ENCODE assay signal across 8 mouse cellular contexts in genomic region chr11:61409051-61409450, GRCm38 (mm10). TPM values are rescaled to one million over a fixed set of nuclear protein-coding genes. Genes with fewer than 3 reads are reported as not detected.
A peak's percentile ranks its signal among the peaks of the same experiment; 100 is the strongest.
DNase-seq lines count a peak whose midpoint lies in the region; ATAC-seq and TF ChIP-seq lines count a peak whose summit lies in the region.

No protein-coding gene starts in this region.

- H3K4me3 ChIP-seq in hindbrain, embryonic 14.5 days (replicated peaks; ENCODE audit: low read length), result peak overlapping the region; percentile 65
- H3K4me3 ChIP-seq in lung, embryonic 14.5 days (ENCODE audit: low read depth, low read length), result peak overlapping the region; percentile 70

- peak overlapping the region; percentile 89 for H3K9ac ChIP-seq in hindbrain, embryonic 14.5 days
- no peak overlapping the region for H3K9ac ChIP-seq in lung, embryonic 14.5 days

- WGBS in hindbrain, embryonic 14.5 days, result 18% methylated on average over 3 of the region's 3 CpGs
- WGBS in lung, embryonic 14.5 days, result 20% methylated on average over 3 of the region's 3 CpGs

- peak; percentile 32 for DNase-seq in embryo, embryonic 10 days (ENCODE audit: low spot score)
- no peak for DNase-seq in embryo, embryonic 9.5 days (ENCODE audit: extremely low spot score)
- DNase-seq in embryo, embryonic 11 days, result peak; percentile 44
- peak; percentile 31 for DNase-seq in hindbrain, embryonic 14.5 days (ENCODE audit: low spot score)
- DNase-seq in lung, embryonic 14.5 days, result peak; percentile 73
- no peak for DNase-seq in urinary bladder, postnatal 25 days (ENCODE audit: low spot score)

- no peaks in the 10 kb centered on the region for H3K4me1 ChIP-seq in hindbrain, embryonic 14.5 days (replicated peaks; ENCODE audit: control insufficient read depth, insufficient read depth, low read length)
- H3K4me1 ChIP-seq in lung, embryonic 14.5 days (ENCODE audit: insufficient read depth), result no peaks in the 10 kb centered on the region

- no peaks in the 10 kb centered on the region for H3K27me3 ChIP-seq in hindbrain, embryonic 14.5 days (ENCODE audit: control insufficient read depth, insufficient read depth, low read length)
- no peaks in the 10 kb centered on the region for H3K27me3 ChIP-seq in lung, embryonic 14.5 days (ENCODE audit: insufficient read depth, low read length)

- no peaks in the 10 kb centered on the region for H3K9me3 ChIP-seq in hindbrain, embryonic 14.5 days (ENCODE audit: control insufficient read depth, low read length)
- no peaks in the 10 kb centered on the region for H3K9me3 ChIP-seq in lung, embryonic 14.5 days (ENCODE audit: low read depth, low read length)

- peak overlapping the region; percentile 99 for H3K27ac ChIP-seq in hindbrain, embryonic 14.5 days
- no peak overlapping the region for H3K27ac ChIP-seq in lung, embryonic 14.5 days (ENCODE audit: low read depth)

- TF ChIP-seq CTCF in lung, embryonic 14.5 days (IDR thresholded peaks at IDR 0.05; ENCODE audit: low read depth), result peak; percentile 31; the same call in 1 of the 2 replicates

- H3K36me3 ChIP-seq in hindbrain, embryonic 14.5 days (replicated peaks; ENCODE audit: control insufficient read depth, insufficient read depth), result no peaks in the 10 kb centered on the region
- no peaks in the 10 kb centered on the region for H3K36me3 ChIP-seq in lung, embryonic 14.5 days (ENCODE audit: insufficient read depth)

- no peak for ATAC-seq in hindbrain, embryonic 14.5 days (ENCODE audit: low FRiP score)
- no peak for ATAC-seq in lung, embryonic 14.5 days (ENCODE audit: insufficient read depth)
- ATAC-seq in granulocyte monocyte progenitor cell, adult 5-6 weeks (replicated peaks; ENCODE audit: poor library complexity, severe bottlenecking), result no peak
- ATAC-seq in megakaryocyte-erythroid progenitor cell, adult 5-6 weeks (replicated peaks; ENCODE audit: low FRiP score, low TSS enrichment, poor library complexity, severe bottlenecking), result no peak

- peak overlapping the region; percentile 47 for H3K4me2 ChIP-seq in hindbrain, embryonic 14.5 days (replicated peaks)
- peak overlapping the region; percentile 63 for H3K4me2 ChIP-seq in lung, embryonic 14.5 days

RNA-seq across cellular contexts. Expression of gene Slc47a1, which starts 30.9 kb away (rescaled TPM):
- polyA plus RNA-seq in hindbrain, embryonic 14.5 days (2014; fragmentation: Nextera tagmentation; extraction: Ambion mirVana), result 0.13 TPM in 1 of 2 replicates, not detected in the other
- 0.76 and 1.5 TPM in 2 replicates for polyA plus RNA-seq in lung, embryonic 14.5 days (2014; fragmentation: Nextera tagmentation; extraction: Ambion mirVana)
- not detected in 2 replicates for total RNA-seq in granulocyte monocyte progenitor cell, adult 5-6 weeks (2014; fragmentation: Nextera tagmentation)
- not detected in 2 replicates for total RNA-seq in granulocyte monocyte progenitor cell, adult 5-6 weeks (2017)
- not detected in 2 replicates for total RNA-seq in megakaryocyte-erythroid progenitor cell, adult 5-6 weeks (2014; fragmentation: Nextera tagmentation)
- not detected in 2 replicates for total RNA-seq in megakaryocyte-erythroid progenitor cell, adult 5-6 weeks (2017)

RNA-seq across cellular contexts. Expression of gene Rnf112, which starts 44.9 kb away (rescaled TPM):
- 8.4 and 9.8 TPM in 2 replicates for polyA plus RNA-seq in hindbrain, embryonic 14.5 days (2014; fragmentation: Nextera tagmentation; extraction: Ambion mirVana)
- 0.31 and 0.42 TPM in 2 replicates for polyA plus RNA-seq in lung, embryonic 14.5 days (2014; fragmentation: Nextera tagmentation; extraction: Ambion mirVana)
- total RNA-seq in granulocyte monocyte progenitor cell, adult 5-6 weeks (2014; fragmentation: Nextera tagmentation), result not detected in 2 replicates
- not detected in 2 replicates for total RNA-seq in granulocyte monocyte progenitor cell, adult 5-6 weeks (2017)
- total RNA-seq in megakaryocyte-erythroid progenitor cell, adult 5-6 weeks (2014; fragmentation: Nextera tagmentation), result not detected in 2 replicates
- total RNA-seq in megakaryocyte-erythroid progenitor cell, adult 5-6 weeks (2017), result not detected in 2 replicates

Comparison
In these comparisons a context has a peak if more than half of its experiments do, and no peak if none do; other contexts are left out.
1. DNase-seq: peak in embryo, embryonic 10 days (single experiment), embryo, embryonic 11 days (single experiment), hindbrain, embryonic 14.5 days (single experiment) and lung, embryonic 14.5 days (single experiment); none in embryo, embryonic 9.5 days (single experiment) and urinary bladder, postnatal 25 days (single experiment).